Mouse (Mus musculus) layer of hippocampus, postnatal 14 days (tissue): ENCODE measurements around the gene Synm. TPM values are rescaled to one million over a fixed set of nuclear protein-coding genes. Genes with fewer than 3 reads are reported as not detected.

ENCODE experiments used
- DNase-seq, 2 experiments: peaks; one replicate each; pipeline ENCODE4 v3.0.0; 2021 to 2022; ENCODE audit warnings: low spot score in 2 of 2, mixed read lengths in 1 of 2
- long read RNA-seq, 2 experiments: library from polyadenylated mRNA; stranded (forward); transcript quantifications; one replicate each; pipeline ENCODE4 v2.0.0; 2021
- total RNA-seq, 2 experiments: library from RNA; stranded (reverse); gene quantifications; 2 replicates each; pipeline ENCODE4 v1.2.3; 2021

Synm gene
- total RNA-seq, result 10 to 100 TPM; 23.1 to 24.4 TPM
- long read RNA-seq, experiment 1, full-length matches to known transcripts, result 1 of 2 reads
- long read RNA-seq, experiment 1, partial matches to known transcripts, result 0 of 2 reads
- long read RNA-seq, experiment 1, other reads (novel, unspliced or antisense), result 1 of 2 reads
- long read RNA-seq, experiment 2, partial matches to known transcripts, result 0 of 1 reads
- long read RNA-seq, experiment 2, other reads (novel, unspliced or antisense), result 1 of 1 reads

- peak; percentile 90 to 92 for DNase-seq
These were observed at the start of gene Synm for GRCm38 (mm10) chr7:67759629-67759995. TSS of gene Synm (minus strand) at chr7:67759742.

- DNase-seq, result no peak
These were observed 44.3 kb upstream of the Synm start for GRCm38 (mm10) chr7:67803857-67804215.

GRCm38 (mm10) chr7:67803015-67803856 lies 43.7 kb upstream of the Synm start:
- DNase-seq, result peak; percentile 68 to 80

GRCm38 (mm10) chr7:67801022-67801421 lies 41.5 kb upstream of the Synm start:
- no peak for DNase-seq

GRCm38 (mm10) chr7:67800547-67800946 lies 41.0 kb upstream of the Synm start:
- DNase-seq, result no peak

GRCm38 (mm10) chr7:67798476-67798875 lies 38.9 kb upstream of the Synm start:
- DNase-seq, result no peak

GRCm38 (mm10) chr7:67797065-67797464 lies 37.5 kb upstream of the Synm start:
- DNase-seq, result no peak

GRCm38 (mm10) chr7:67793449-67793848 lies 33.9 kb upstream of the Synm start:
- no peak for DNase-seq

- DNase-seq, result no peak
These were observed 31.7 kb upstream of the Synm start for GRCm38 (mm10) chr7:67791256-67791655.

- peak; percentile 66 to 82 for DNase-seq
These were observed 29.2 kb upstream of the Synm start for GRCm38 (mm10) chr7:67788713-67789112.

- DNase-seq, result no peak
These were observed 28.3 kb upstream of the Synm start for GRCm38 (mm10) chr7:67787861-67788260.

- peak in 1 of 2 experiments; percentile 12 for DNase-seq
These were observed 17.2 kb upstream of the Synm start for GRCm38 (mm10) chr7:67776636-67777305.

GRCm38 (mm10) chr7:67775623-67776022 lies 16.1 kb upstream of the Synm start:
- no peak for DNase-seq

GRCm38 (mm10) chr7:67772231-67772630 lies 12.7 kb upstream of the Synm start:
- no peak for DNase-seq

- no peak for DNase-seq
These were observed 9.9 kb upstream of the Synm start for GRCm38 (mm10) chr7:67769487-67769886.

GRCm38 (mm10) chr7:67768125-67768524 lies 8.6 kb upstream of the Synm start:
- DNase-seq, result no peak

GRCm38 (mm10) chr7:67763625-67764024 lies 4.1 kb upstream of the Synm start:
- no peak for DNase-seq

GRCm38 (mm10) chr7:67758858-67759628 lies 499 bp downstream of the Synm start:
- DNase-seq, result peak; percentile 55 to 73

GRCm38 (mm10) chr7:67758506-67758857 lies 1.1 kb downstream of the Synm start:
- DNase-seq, result no peak

- no peak for DNase-seq
These were observed 2.9 kb downstream of the Synm start for GRCm38 (mm10) chr7:67756636-67757035.

GRCm38 (mm10) chr7:67755366-67755765 lies 4.2 kb downstream of the Synm start:
- no peak for DNase-seq
